Mouse (Mus musculus) lung, embryonic 16.5 days (tissue): ENCODE results near the gene Kcnmb2. TPM values are rescaled to one million over a fixed set of nuclear protein-coding genes. Genes with fewer than 3 reads are reported as not detected.

Source experiments
- ATAC-seq: fragments of 200-750 bp; cut with Nextera tagmentation; 2 replicates; pipeline ENCODE4 v1.8.0; 2017; ENCODE audit warnings: low read depth, mild to moderate bottlenecking, moderate library complexity
- H3K27ac ChIP-seq: fragments of 300-500 bp; sonication (generic); 2 replicates; pipeline ENCODE4 v1.5.1; 2014; ENCODE audit warnings: mild to moderate bottlenecking, control low read depth, low read length
- H3K27me3 ChIP-seq: fragments of 300-500 bp; sonication (generic); 2 replicates; pipeline ENCODE4 v1.6.1; 2014; ENCODE audit warnings: low read depth, low read length, mixed read lengths; ENCODE audit not compliant: control insufficient read depth, insufficient read depth
- H3K36me3 ChIP-seq: fragments of 300-500 bp; sonication (generic); 2 replicates; pipeline ENCODE4 v1.6.1; 2014; ENCODE audit warnings: low read length; ENCODE audit not compliant: control insufficient read depth, insufficient read depth
- H3K4me1 ChIP-seq: fragments of 300-500 bp; sonication (generic); replicated peaks from 2 replicates; pipeline ENCODE4 v1.6.1; 2014; ENCODE audit warnings: low read length, mixed read lengths; ENCODE audit not compliant: control insufficient read depth, insufficient read depth
- H3K4me2 ChIP-seq: fragments of 300-500 bp; sonication (generic); 2 replicates; pipeline ENCODE4 v1.6.1; 2014; ENCODE audit warnings: low read depth, low read length, control low read depth
- H3K4me3 ChIP-seq: fragments of 300-500 bp; sonication (generic); 2 replicates; pipeline ENCODE4 v1.5.1; 2014; ENCODE audit warnings: mild to moderate bottlenecking, low read length, control low read depth
- H3K9ac ChIP-seq: fragments of 300-500 bp; sonication (generic); 2 replicates; pipeline ENCODE4 v1.6.1; 2014; ENCODE audit warnings: low read length, control low read depth
- H3K9me3 ChIP-seq: fragments of 300-500 bp; sonication (generic); 2 replicates; pipeline ENCODE4 v1.6.1; 2016; ENCODE audit warnings: low read length; ENCODE audit not compliant: control insufficient read depth
- WGBS: fragments of 180-500 bp; shearing (Covaris S2); extraction: QIAGEN DNeasy Blood & Tissue Kit; methylation state at CpG from one replicate; pipeline ENCODE4 v1.1.7; 2014; 5-methylcytosine and 5-hydroxymethylcytosine counted together
- polyA plus RNA-seq: library from polyadenylated mRNA; unstranded; fragments of >200 nt; fragmentation: Nextera tagmentation; extraction: Ambion mirVana; gene quantifications from 2 replicates; pipeline ENCODE4 v1.2.1, GENCODE M21; 2015

Gene Kcnmb2
- polyA plus RNA-seq, 1 experiment from 2014 or later: 0.67 TPM

- WGBS: 76% methylated on average over 3 of the region's 3 CpGs
These were observed 146.5 kb downstream of the Kcnmb2 start for GRCm38 (mm10) chr3:32048777-32049176.

GRCm38 (mm10) chr3:32052596-32052995 is 150.3 kb downstream of the Kcnmb2 start:
- ATAC-seq: no peak
- H3K9me3 ChIP-seq: no peaks in the 10 kb centered on the region
- no peaks in the 10 kb centered on the region for H3K4me1 ChIP-seq
- H3K4me3 ChIP-seq: no peak overlapping the region
- WGBS: 69% methylated on average over 3 of the region's 3 CpGs
- H3K27me3 ChIP-seq: no peaks in the 10 kb centered on the region
- H3K27ac ChIP-seq: no peak overlapping the region
- no peaks in the 10 kb centered on the region for H3K36me3 ChIP-seq
- no peak overlapping the region for H3K4me2 ChIP-seq
- no peak overlapping the region for H3K9ac ChIP-seq

More at GRCm38 (mm10) chr3:32048777-32049176, 146.5 kb downstream of the Kcnmb2 start:
- Histone ChIP-seq H3K4me1 (no peaks in the 10 kb centered on the region), H3K27ac (no peak overlapping the region), H3K9ac (no peak overlapping the region), H3K4me2 (no peak overlapping the region), H3K4me3 (no peak overlapping the region), H3K36me3 (no peaks in the 10 kb centered on the region), H3K27me3 (no peaks in the 10 kb centered on the region), H3K9me3 (no peaks in the 10 kb centered on the region)
- ATAC-seq: no peak

- H3K9ac ChIP-seq: no peak overlapping the region
- no peaks in the 10 kb centered on the region for H3K36me3 ChIP-seq
- no peaks in the 10 kb centered on the region for H3K9me3 ChIP-seq
- H3K4me2 ChIP-seq: no peak overlapping the region
- ATAC-seq: no peak
- no peak overlapping the region for H3K4me3 ChIP-seq
- no peak overlapping the region for H3K27ac ChIP-seq
- H3K27me3 ChIP-seq: no peaks in the 10 kb centered on the region
- 86% methylated on average over 10 of the region's 10 CpGs for WGBS
- no peaks in the 10 kb centered on the region for H3K4me1 ChIP-seq
These were observed 151.4 kb downstream of the Kcnmb2 start for GRCm38 (mm10) chr3:32053610-32054241.

GRCm38 (mm10) chr3:32059888-32060656 is 157.8 kb downstream of the Kcnmb2 start:
- Histone ChIP-seq H3K4me3 (no peak overlapping the region), H3K4me2 (no peak overlapping the region), H3K27me3 (no peaks in the 10 kb centered on the region), H3K4me1 (no peaks in the 10 kb centered on the region), H3K9ac (no peak overlapping the region), H3K9me3 (no peaks in the 10 kb centered on the region), H3K27ac (no peak overlapping the region), H3K36me3 (no peaks in the 10 kb centered on the region)
- no peak for ATAC-seq
- 49% methylated on average over 10 of the region's 10 CpGs for WGBS

- WGBS: 77% methylated on average over 3 of the region's 3 CpGs
- Histone ChIP-seq H3K9ac (no peak overlapping the region), H3K4me3 (no peak overlapping the region), H3K27ac (no peak overlapping the region), H3K9me3 (no peaks in the 10 kb centered on the region), H3K4me1 (no peaks in the 10 kb centered on the region), H3K4me2 (no peak overlapping the region), H3K36me3 (no peaks in the 10 kb centered on the region), H3K27me3 (no peaks in the 10 kb centered on the region)
- no peak for ATAC-seq
These were observed 160.4 kb downstream of the Kcnmb2 start for GRCm38 (mm10) chr3:32062685-32063084.

- no peak for ATAC-seq
These were observed 161.0 kb downstream of the Kcnmb2 start for GRCm38 (mm10) chr3:32063312-32063711.

GRCm38 (mm10) chr3:32067004-32067935 is 165.0 kb downstream of the Kcnmb2 start:
- WGBS: 55% methylated on average over 9 of the region's 9 CpGs
- H3K4me3 ChIP-seq: no peak overlapping the region
- no peak overlapping the region for H3K27ac ChIP-seq

More at GRCm38 (mm10) chr3:32063312-32063711, 161.0 kb downstream of the Kcnmb2 start:
- Histone ChIP-seq H3K4me1 (no peaks in the 10 kb centered on the region), H3K27ac (no peak overlapping the region), H3K4me2 (no peak overlapping the region), H3K9ac (no peak overlapping the region), H3K9me3 (no peaks in the 10 kb centered on the region), H3K4me3 (no peak overlapping the region), H3K36me3 (no peaks in the 10 kb centered on the region), H3K27me3 (no peaks in the 10 kb centered on the region)
- 63% methylated on average over 3 of the region's 3 CpGs for WGBS

GRCm38 (mm10) chr3:32073881-32074280 is 171.6 kb downstream of the Kcnmb2 start:
- Histone ChIP-seq H3K4me1 (no peaks in the 10 kb centered on the region), H3K9ac (no peak overlapping the region), H3K27me3 (no peaks in the 10 kb centered on the region), H3K4me3 (no peak overlapping the region), H3K27ac (no peak overlapping the region), H3K9me3 (no peaks in the 10 kb centered on the region), H3K36me3 (no peaks in the 10 kb centered on the region), H3K4me2 (no peak overlapping the region)
- no peak for ATAC-seq
- 38% methylated on average over 8 of the region's 8 CpGs for WGBS

More at GRCm38 (mm10) chr3:32067004-32067935, 165.0 kb downstream of the Kcnmb2 start:
- H3K27me3 ChIP-seq: no peaks in the 10 kb centered on the region
- H3K4me1 ChIP-seq: no peaks in the 10 kb centered on the region
- no peak overlapping the region for H3K4me2 ChIP-seq
- H3K9me3 ChIP-seq: no peaks in the 10 kb centered on the region
- H3K9ac ChIP-seq: no peak overlapping the region
- H3K36me3 ChIP-seq: no peaks in the 10 kb centered on the region
- no peak for ATAC-seq

GRCm38 (mm10) chr3:32088762-32089161 is 186.5 kb downstream of the Kcnmb2 start:
- no peak for ATAC-seq
- no peaks in the 10 kb centered on the region for H3K36me3 ChIP-seq
- H3K4me3 ChIP-seq: no peak overlapping the region
- no peak overlapping the region for H3K4me2 ChIP-seq
- no peaks in the 10 kb centered on the region for H3K27me3 ChIP-seq
- no peaks in the 10 kb centered on the region for H3K9me3 ChIP-seq
- no peak overlapping the region for H3K9ac ChIP-seq
- WGBS: 88% methylated on average over 1 of the region's 1 CpGs
- H3K4me1 ChIP-seq: no peaks in the 10 kb centered on the region
- no peak overlapping the region for H3K27ac ChIP-seq
